Mouse (Mus musculus) bone marrow macrophage, adult 2 months (primary cell): Measurements from ENCODE around the gene Tspan4.

Experiments used
- CTCF ChIP-seq: IDR thresholded peaks from 2 replicates; pipeline ENCODE4 v1.5.1; 2012; ENCODE audit warnings: low read depth, mild to moderate bottlenecking, low read length, moderate library complexity
- POLR2A ChIP-seq: IDR thresholded peaks from 2 replicates; pipeline ENCODE4 v1.6.1; 2012; ENCODE audit warnings: mild to moderate bottlenecking, low read depth, low read length, borderline replicate concordance

DNA sequence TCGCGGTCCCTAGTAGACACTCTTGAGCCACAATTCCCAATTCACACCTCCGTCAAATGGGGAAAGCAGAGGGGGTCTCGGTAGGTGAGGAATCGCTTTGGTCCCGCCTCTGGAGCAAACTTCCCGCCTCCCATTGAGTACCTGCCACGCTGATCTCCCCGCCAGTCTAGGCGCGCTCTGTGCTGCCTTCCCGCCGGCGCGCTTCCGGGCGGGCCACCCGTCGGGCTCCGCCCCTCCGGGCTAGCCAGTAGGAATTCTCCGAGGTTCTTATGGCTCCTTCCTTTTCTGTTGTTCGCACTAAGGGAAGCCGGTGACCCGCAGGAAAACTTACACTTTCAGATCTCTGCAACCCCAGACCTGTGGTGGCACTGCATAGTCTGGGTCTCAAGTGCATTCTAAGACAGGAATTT is 31.2 kb upstream of the Tspan4 start, which contains the start of gene Pidd1:
- TF ChIP-seq CTCF (no peak), POLR2A (no peak)
